9 mouse cellular contexts compared by ENCODE assay signal in genomic region chr13:53178171-53178570, GRCm38 (mm10).
DNase-seq lines count a peak whose midpoint lies in the region; ATAC-seq and TF ChIP-seq lines count a peak whose summit lies in the region.
"Had no signal": no experiment of that assay in that cellular context is flagged by ENCODE, and none has a peak within 500 bp of the region (broad histone marks: within the 10 kb centered on the region; RNA-seq: fewer than 3 reads in every experiment).

No protein-coding gene starts in this region.

- peak; percentile 63 for ATAC-seq in forebrain, embryonic 13.5 days
- peak; percentile 35; the same call in 1 of the 2 replicates for ATAC-seq in kidney, postnatal 0 days (replicated peaks; ENCODE audit: low FRiP score, low read depth)
- 0 out of 2 replicates have a peak, but pooled peaks have one; percentile 26 for ATAC-seq in neural tube, embryonic 13.5 days (ENCODE audit: low read depth)
- no peak for ATAC-seq in cerebellum, adult (ENCODE audit: insufficient number of reproducible peaks, low FRiP score, low TSS enrichment)

- H3K4me2 ChIP-seq in forebrain, embryonic 13.5 days: peak overlapping the region; percentile 33
- H3K4me2 ChIP-seq in kidney, postnatal 0 days (ENCODE audit: low read length): peak overlapping the region; percentile 31
- H3K4me2 ChIP-seq in neural tube, embryonic 13.5 days: peak overlapping the region; percentile 25; the same call in 1 of the 2 replicates

- no peak overlapping the region for H3K9ac ChIP-seq in forebrain, embryonic 13.5 days
- no peak overlapping the region for H3K9ac ChIP-seq in kidney, postnatal 0 days (ENCODE audit: low read depth, low read length)
- H3K9ac ChIP-seq in neural tube, embryonic 13.5 days: no peak overlapping the region
- H3K9ac ChIP-seq: liver, embryonic 14.5 days had no signal

- TF ChIP-seq CTCF in kidney, postnatal 0 days (IDR thresholded peaks at IDR 0.05; ENCODE audit: low read depth): no peak

- no peak overlapping the region for H3K27ac ChIP-seq in forebrain, embryonic 13.5 days
- no peak overlapping the region; the same call in 1 of the 2 replicates for H3K27ac ChIP-seq in kidney, postnatal 0 days
- 0 out of 2 replicates have a peak overlapping the region, but pooled peaks have one; percentile 38 for H3K27ac ChIP-seq in neural tube, embryonic 13.5 days (replicated peaks)
- H3K27ac ChIP-seq: liver, embryonic 14.5 days had no signal

- intact Hi-C loops in gastrocnemius, postnatal 36 days (cut with DNase I): no loop called here

- peak; percentile 47 for DNase-seq in kidney, adult 11 months
- DNase-seq in kidney, postnatal 4 days: no peak
- no peak for DNase-seq in kidney, postnatal 0 days (ENCODE audit: low spot score)
- DNase-seq in gastrocnemius, postnatal 36 days: no peak
- no peak for DNase-seq in ovary, postnatal 10 days (ENCODE audit: low spot score)

- H3K9me3 ChIP-seq in forebrain, embryonic 13.5 days (replicated peaks): no peaks in the 10 kb centered on the region
- H3K9me3 ChIP-seq in kidney, postnatal 0 days (replicated peaks; ENCODE audit: low read length): no peaks in the 10 kb centered on the region
- H3K9me3 ChIP-seq in neural tube, embryonic 13.5 days: no peaks in the 10 kb centered on the region

- H3K27me3 ChIP-seq in forebrain, embryonic 13.5 days: no peaks in the 10 kb centered on the region
- H3K27me3 ChIP-seq in kidney, postnatal 0 days (ENCODE audit: insufficient read depth, low read length): peaks cover 9% of the 10 kb centered on the region; the same call in 1 of the 2 replicates
- H3K27me3 ChIP-seq in neural tube, embryonic 13.5 days: no peaks in the 10 kb centered on the region

- H3K4me1 ChIP-seq in forebrain, embryonic 13.5 days: peaks cover 25% of the 10 kb centered on the region
- peaks cover 26% of the 10 kb centered on the region for H3K4me1 ChIP-seq in kidney, postnatal 0 days (replicated peaks; ENCODE audit: insufficient read depth, low read length)
- peaks cover 34% of the 10 kb centered on the region for H3K4me1 ChIP-seq in neural tube, embryonic 13.5 days (replicated peaks)

- no peaks in the 10 kb centered on the region for H3K36me3 ChIP-seq in forebrain, embryonic 13.5 days (ENCODE audit: poor library complexity, severe bottlenecking)
- H3K36me3 ChIP-seq in kidney, postnatal 0 days (ENCODE audit: insufficient read depth, low read length): no peaks in the 10 kb centered on the region
- H3K36me3 ChIP-seq in neural tube, embryonic 13.5 days: no peaks in the 10 kb centered on the region

- H3K4me3 ChIP-seq in forebrain, embryonic 13.5 days: no peak overlapping the region
- no peak overlapping the region for H3K4me3 ChIP-seq in kidney, postnatal 0 days (replicated peaks; ENCODE audit: low read depth, low read length)
- no peak overlapping the region for H3K4me3 ChIP-seq in neural tube, embryonic 13.5 days

- WGBS in forebrain, embryonic 13.5 days: 33% methylated on average over 4 of the region's 4 CpGs
- WGBS in kidney, postnatal 0 days: 16% methylated on average over 4 of the region's 4 CpGs
- 26% methylated on average over 4 of the region's 4 CpGs for WGBS in neural tube, embryonic 13.5 days
